ENCODE assay signal across 7 mouse cellular contexts in genomic region chr19:53143108-53143971, GRCm38 (mm10). TPM values are rescaled to one million over a fixed set of nuclear protein-coding genes. Genes with fewer than 3 reads are reported as not detected.
A peak's percentile ranks its signal among the peaks of the same experiment; 100 is the strongest.
DNase-seq lines count a peak whose midpoint lies in the region; ATAC-seq and TF ChIP-seq lines count a peak whose summit lies in the region.

No protein-coding gene starts in this region.

- TF ChIP-seq POLR2A in small intestine, adult 2 months (IDR thresholded peaks at IDR 0.05; ENCODE audit: low read depth, low read length): no peak

- peak overlapping the region; percentile 84 to 86 for H3K4me3 ChIP-seq in ES-E14 (ENCODE audit: insufficient read depth in 1 of 2, low read depth in 1 of 2, low read length in 2 of 2, poor library complexity in 1 of 2, severe bottlenecking in 1 of 2)
- peak overlapping the region; percentile 100 for H3K4me3 ChIP-seq in heart, embryonic 13.5 days
- H3K4me3 ChIP-seq in kidney, postnatal 0 days (replicated peaks; ENCODE audit: low read depth, low read length): peak overlapping the region; percentile 83
- H3K4me3 ChIP-seq in small intestine, adult 2 months (ENCODE audit: low read depth, low read length): peak overlapping the region; percentile 99

- in situ Hi-C loops in ES-E14 (cut with MboI; ENCODE audit: low sequenced_read_pairs in 2 of 2, unreplicated experiment in 2 of 2): no loop called here

- no peak for TF ChIP-seq CTCF in kidney, postnatal 0 days (IDR thresholded peaks at IDR 0.05; ENCODE audit: low read depth)
- no peak for TF ChIP-seq CTCF in small intestine, adult 2 months (IDR thresholded peaks at IDR 0.05; ENCODE audit: extremely low read depth, insufficient read length, insufficient replicate concordance, low read depth, low read length)

- H3K36me3 ChIP-seq in ES-E14 (ENCODE audit: control insufficient read depth, insufficient read depth, low read length, poor library complexity, severe bottlenecking): no peaks in the 10 kb centered on the region
- no peaks in the 10 kb centered on the region for H3K36me3 ChIP-seq in heart, embryonic 13.5 days
- no peaks in the 10 kb centered on the region for H3K36me3 ChIP-seq in kidney, postnatal 0 days (ENCODE audit: insufficient read depth, low read length)
- H3K36me3 ChIP-seq in small intestine, adult 2 months (ENCODE audit: control insufficient read depth, insufficient read depth, low read length): no peaks in the 10 kb centered on the region

- WGBS in heart, embryonic 13.5 days: under 1% methylated on average over 42 of the region's 48 CpGs
- 2% methylated on average over 47 of the region's 48 CpGs for WGBS in kidney, postnatal 0 days
- WGBS in small intestine, adult 2 months: under 1% methylated on average over 48 of the region's 48 CpGs

- H3K4me2 ChIP-seq in heart, embryonic 13.5 days: peak overlapping the region; percentile 75
- peak overlapping the region; percentile 89 for H3K4me2 ChIP-seq in kidney, postnatal 0 days (ENCODE audit: low read length)

- peak overlapping the region; percentile 77 for H3K9ac ChIP-seq in ES-E14 (ENCODE audit: insufficient read depth, low read depth, low read length, poor library complexity, severe bottlenecking)
- peak overlapping the region; percentile 98 for H3K9ac ChIP-seq in heart, embryonic 13.5 days
- H3K9ac ChIP-seq in kidney, postnatal 0 days (ENCODE audit: low read depth, low read length): peak overlapping the region; percentile 87

- H3K27ac ChIP-seq in ES-E14 (ENCODE audit: insufficient read depth, low read depth, low read length, poor library complexity, severe bottlenecking): no peak overlapping the region
- peak overlapping the region; percentile 89 for H3K27ac ChIP-seq in heart, embryonic 13.5 days (replicated peaks)
- peak overlapping the region; percentile 80 for H3K27ac ChIP-seq in kidney, postnatal 0 days
- peak overlapping the region; percentile 45 for H3K27ac ChIP-seq in small intestine, adult 2 months (ENCODE audit: insufficient read depth, low read depth, low read length)

- no peaks in the 10 kb centered on the region for H3K27me3 ChIP-seq in heart, embryonic 13.5 days (replicated peaks)
- H3K27me3 ChIP-seq in kidney, postnatal 0 days (ENCODE audit: insufficient read depth, low read length): no peaks in the 10 kb centered on the region
- H3K27me3 ChIP-seq in small intestine, adult 2 months (ENCODE audit: control insufficient read depth, insufficient read depth, low read length): no peaks in the 10 kb centered on the region

- H3K4me1 ChIP-seq in ES-E14 (ENCODE audit: control insufficient read depth in 2 of 2, insufficient read depth in 2 of 2, low read length in 2 of 2, poor library complexity in 1 of 2): peaks cover 3 to 5% of the 10 kb centered on the region in 2 experiments; a peak in 1 of 4 replicates
- peaks cover 49% of the 10 kb centered on the region for H3K4me1 ChIP-seq in heart, embryonic 13.5 days
- peaks cover 12% of the 10 kb centered on the region for H3K4me1 ChIP-seq in kidney, postnatal 0 days (replicated peaks; ENCODE audit: insufficient read depth, low read length)
- no peaks in the 10 kb centered on the region; the same call in 1 of the 2 replicates for H3K4me1 ChIP-seq in small intestine, adult 2 months (ENCODE audit: control insufficient read depth, insufficient read depth, insufficient read length, low read length)

- DNase-seq in ES-E14 (ENCODE audit: low read depth, low spot score): no peak
- peak; percentile 64 for DNase-seq in adipocyte (ENCODE audit: low spot score)
- peak; percentile 43 for DNase-seq in embryo, embryonic 10.5 days (ENCODE audit: low spot score)
- peak; percentile 41 for DNase-seq in kidney, postnatal 0 days (ENCODE audit: low spot score)
- peak; percentile 18 for DNase-seq in lung, postnatal 25 days (ENCODE audit: low spot score)

- ATAC-seq in heart, embryonic 13.5 days (ENCODE audit: extremely low read depth, insufficient number of reproducible peaks, low FRiP score, low TSS enrichment): no peak
- no peak for ATAC-seq in kidney, postnatal 0 days (replicated peaks; ENCODE audit: low FRiP score, low read depth)

- H3K9me3 ChIP-seq in ES-E14 (ENCODE audit: control insufficient read depth, insufficient read depth, low read depth, low read length): no peaks in the 10 kb centered on the region
- no peaks in the 10 kb centered on the region for H3K9me3 ChIP-seq in heart, embryonic 13.5 days
- H3K9me3 ChIP-seq in kidney, postnatal 0 days (replicated peaks; ENCODE audit: low read length): no peaks in the 10 kb centered on the region

TF ChIP-seq in ES-E14, 5 proteins besides CTCF, POLR2A, EP300 and RAD21:
- no peak for TF ChIP-seq CHD2 (IDR thresholded peaks at IDR 0.05; ENCODE audit: low read depth, low read length)
- TF ChIP-seq ZNF384 (IDR thresholded peaks at IDR 0.05; ENCODE audit: low read depth, low read length): no peak
- no peak for TF ChIP-seq MAFK (IDR thresholded peaks at IDR 0.05; ENCODE audit: insufficient read depth, low read depth, low read length)
- TF ChIP-seq ZC3H11A (IDR thresholded peaks at IDR 0.05; ENCODE audit: borderline replicate concordance, low read depth, low read length): no peak
- no peak for TF ChIP-seq HCFC1 (IDR thresholded peaks at IDR 0.05; ENCODE audit: borderline replicate concordance, insufficient read depth, low read length)

RNA-seq across cellular contexts. Expression of gene Add3, which starts 3.1 kb away (rescaled TPM):
- total RNA-seq in ES-E14 (2012; rRNA removed): 8.5 and 11.8 TPM in 2 replicates
- 120 and 121 TPM in 2 replicates for polyA plus RNA-seq in heart, embryonic 13.5 days (2015; fragmentation: Nextera tagmentation; extraction: Ambion mirVana)
- polyA plus RNA-seq in kidney, postnatal 0 days (2015; fragmentation: Nextera tagmentation; extraction: Ambion mirVana): 66.5 and 72.9 TPM in 2 replicates
- polyA plus RNA-seq in small intestine, adult 2 months (2012; rRNA removed): 8.1 and 20.2 TPM in 2 replicates
